Mouse (Mus musculus): ENCODE data around the gene Mphosph9. TPM values are rescaled to one million over a fixed set of nuclear protein-coding genes. Genes with fewer than 3 reads are reported as not detected.

Mphosph9 gene
- polyA plus RNA-seq, 2 experiments from 2014 or later = 16.8 to 18.6 TPM

DNA sequence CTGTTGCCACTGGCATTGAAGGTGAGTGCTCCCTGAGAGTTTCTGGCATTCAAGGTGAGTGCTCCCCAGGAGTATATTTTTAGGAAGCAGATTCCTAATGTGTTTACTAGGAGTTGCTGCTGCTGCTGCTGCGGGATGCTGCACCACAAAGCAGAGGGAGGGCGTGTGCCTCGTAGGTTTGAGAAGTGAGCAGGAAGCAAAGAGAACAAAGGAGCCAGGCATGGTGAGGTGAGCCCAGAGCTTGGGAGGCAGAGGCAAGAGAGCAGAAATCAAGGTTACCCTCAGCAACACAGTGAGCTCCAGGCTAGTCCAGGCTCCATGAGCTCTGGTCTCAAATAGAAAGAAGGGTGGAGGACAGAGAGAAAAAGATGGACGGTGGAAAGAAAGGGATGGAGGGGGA, 64.5 kb downstream of the Mphosph9 start:
- ATAC-seq = no peak

DNA sequence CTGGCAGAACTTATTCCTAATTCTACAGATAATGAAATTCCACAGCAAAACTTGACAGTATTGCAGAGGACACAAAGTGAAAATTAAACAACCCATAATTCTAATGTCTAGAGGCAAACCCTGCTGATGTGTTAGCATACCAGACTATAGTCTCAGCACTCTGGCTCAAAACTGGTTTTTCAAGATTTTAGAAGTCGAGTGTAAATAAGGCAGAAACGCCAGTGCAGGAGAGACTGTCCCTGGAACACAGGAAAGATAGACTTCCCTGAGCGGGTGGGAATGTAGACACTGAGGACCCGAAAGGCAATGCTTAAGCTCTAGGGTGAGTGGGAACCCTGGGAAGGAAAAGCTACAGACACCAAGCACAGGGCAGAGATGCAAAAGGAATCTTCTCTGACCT, 65.7 kb downstream of the Mphosph9 start:
- no peak for ATAC-seq

DNA sequence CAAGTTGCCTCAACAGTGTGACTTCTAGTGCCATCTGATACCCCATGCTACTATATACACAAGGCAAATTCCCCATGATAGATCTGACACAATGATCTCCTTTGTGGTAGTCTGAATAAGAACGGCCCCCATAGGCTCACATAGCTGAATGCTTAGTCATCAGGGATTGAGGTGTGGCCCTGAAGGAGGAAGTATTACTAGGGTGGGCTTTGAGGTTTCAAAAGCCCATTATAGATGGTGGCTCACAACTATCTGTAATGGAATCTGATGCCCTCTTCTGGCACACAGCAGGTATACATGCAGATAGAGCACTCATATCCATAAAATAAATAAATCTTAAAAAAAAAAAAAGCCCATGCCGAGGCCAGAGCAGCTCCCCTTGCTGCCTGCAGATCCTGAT, 68.6 kb downstream of the Mphosph9 start:
- ATAC-seq = no peak

DNA sequence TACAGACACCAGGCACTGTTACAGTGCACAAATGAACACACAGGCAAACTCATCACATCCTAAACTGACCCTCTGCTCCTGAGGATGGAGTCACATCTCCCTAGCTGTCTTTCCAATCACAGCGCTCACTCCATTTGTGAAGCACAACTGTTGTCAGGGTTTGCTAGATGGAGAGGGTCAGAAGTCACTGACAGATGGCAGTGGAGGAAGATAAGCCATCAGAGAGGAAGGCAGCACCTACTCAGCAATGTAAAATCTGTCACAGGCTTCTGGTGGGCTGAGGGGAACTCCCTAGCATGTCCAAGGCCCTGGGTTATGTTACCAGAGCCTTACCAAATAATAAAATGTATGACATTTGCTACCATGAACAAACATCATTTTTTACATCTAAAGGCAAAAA, 69.7 kb downstream of the Mphosph9 start:
- ATAC-seq = no peak

DNA sequence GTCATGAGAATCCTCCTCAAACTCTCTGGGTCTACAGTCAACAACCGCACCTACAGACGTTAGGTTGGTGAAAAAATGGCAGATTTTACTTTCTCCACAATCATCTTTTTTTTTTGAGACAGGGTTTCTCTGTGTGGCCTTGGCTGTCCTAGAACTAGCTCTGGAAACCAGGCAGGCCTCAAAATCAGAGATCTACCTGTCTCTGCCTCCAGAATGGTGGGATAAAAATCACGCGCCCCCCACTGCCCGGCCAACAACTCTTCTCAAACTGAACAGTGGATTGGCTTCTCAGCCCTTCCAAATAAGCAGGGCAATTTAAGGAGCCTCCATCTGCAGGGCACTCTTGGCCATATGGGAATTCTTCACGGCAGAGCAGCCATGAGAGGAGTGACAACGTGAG, 72.6 kb downstream of the Mphosph9 start:
- ATAC-seq = no peak

DNA sequence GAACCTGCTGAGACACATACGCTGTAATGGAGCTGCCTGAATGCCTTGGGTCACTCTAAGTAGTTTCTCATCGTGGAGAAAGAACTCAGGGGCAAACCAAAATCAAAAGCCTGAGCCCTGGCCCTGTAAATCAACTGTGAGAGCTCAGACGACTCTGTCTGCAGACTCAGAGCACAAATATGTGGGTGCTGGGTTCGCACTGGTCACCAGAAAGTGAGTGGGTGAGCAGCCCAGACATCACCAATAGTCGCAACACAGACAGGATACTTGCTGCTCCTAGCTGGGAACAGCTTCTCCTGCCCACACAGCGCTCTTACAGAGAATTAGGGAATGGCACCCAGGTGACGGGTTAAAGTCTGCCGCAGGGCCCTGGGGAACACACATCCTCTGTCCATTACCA, 74.2 kb downstream of the Mphosph9 start:
- no peak for ATAC-seq

DNA sequence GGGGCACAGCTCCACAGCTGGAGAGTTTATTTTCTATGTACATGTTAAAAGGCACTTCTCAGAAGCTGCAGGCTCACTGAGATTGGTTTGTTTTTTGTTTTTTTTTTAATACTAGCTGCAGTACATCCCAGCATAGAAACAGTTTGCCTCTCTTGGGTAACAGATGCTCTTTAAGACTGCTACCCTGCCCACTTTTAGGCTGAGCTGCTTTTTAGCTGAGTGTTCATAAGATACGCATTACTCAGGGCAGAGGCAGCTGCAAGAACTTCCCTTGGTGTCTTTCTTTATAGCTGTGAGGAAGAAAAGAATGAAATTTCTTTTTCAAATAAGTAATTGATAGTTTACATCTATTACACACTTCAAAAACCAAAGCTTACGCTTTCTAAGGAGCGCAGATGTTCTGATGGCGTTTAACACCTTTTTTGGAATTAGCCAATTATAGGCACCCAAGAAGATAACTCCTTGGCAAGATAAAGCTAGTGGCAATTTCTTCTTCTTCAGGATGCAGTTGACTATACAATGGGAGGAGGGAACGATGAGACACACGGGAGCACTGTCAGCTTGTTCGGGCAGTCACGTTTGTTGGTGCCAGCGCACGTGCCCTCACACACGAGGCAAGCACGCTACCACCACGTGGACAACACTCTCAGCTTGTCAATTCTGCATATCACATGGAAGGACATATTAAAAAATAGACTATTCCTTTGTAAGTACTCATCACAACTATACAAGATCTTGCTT, 75.0 kb downstream of the Mphosph9 start:
- ATAC-seq = no peak

DNA sequence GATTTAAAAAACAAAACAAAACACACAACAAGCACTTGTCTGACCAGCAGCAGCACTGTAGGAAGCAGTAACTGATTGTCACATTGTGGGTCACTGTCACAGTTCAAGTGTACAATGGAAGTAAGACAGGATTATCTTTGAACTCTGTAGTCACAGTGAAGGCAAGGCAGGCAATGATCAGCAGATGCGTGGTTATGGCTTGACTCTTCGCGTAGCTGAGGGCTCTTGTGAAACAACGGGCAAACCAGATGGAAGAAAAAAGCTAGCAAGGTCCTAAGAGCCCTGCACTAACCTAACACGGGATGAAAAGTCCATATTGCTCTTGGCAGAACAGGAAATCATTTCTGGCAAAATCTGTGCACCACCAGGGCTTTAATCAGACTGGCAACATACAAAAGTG, 76.7 kb downstream of the Mphosph9 start:
- no peak for ATAC-seq

DNA sequence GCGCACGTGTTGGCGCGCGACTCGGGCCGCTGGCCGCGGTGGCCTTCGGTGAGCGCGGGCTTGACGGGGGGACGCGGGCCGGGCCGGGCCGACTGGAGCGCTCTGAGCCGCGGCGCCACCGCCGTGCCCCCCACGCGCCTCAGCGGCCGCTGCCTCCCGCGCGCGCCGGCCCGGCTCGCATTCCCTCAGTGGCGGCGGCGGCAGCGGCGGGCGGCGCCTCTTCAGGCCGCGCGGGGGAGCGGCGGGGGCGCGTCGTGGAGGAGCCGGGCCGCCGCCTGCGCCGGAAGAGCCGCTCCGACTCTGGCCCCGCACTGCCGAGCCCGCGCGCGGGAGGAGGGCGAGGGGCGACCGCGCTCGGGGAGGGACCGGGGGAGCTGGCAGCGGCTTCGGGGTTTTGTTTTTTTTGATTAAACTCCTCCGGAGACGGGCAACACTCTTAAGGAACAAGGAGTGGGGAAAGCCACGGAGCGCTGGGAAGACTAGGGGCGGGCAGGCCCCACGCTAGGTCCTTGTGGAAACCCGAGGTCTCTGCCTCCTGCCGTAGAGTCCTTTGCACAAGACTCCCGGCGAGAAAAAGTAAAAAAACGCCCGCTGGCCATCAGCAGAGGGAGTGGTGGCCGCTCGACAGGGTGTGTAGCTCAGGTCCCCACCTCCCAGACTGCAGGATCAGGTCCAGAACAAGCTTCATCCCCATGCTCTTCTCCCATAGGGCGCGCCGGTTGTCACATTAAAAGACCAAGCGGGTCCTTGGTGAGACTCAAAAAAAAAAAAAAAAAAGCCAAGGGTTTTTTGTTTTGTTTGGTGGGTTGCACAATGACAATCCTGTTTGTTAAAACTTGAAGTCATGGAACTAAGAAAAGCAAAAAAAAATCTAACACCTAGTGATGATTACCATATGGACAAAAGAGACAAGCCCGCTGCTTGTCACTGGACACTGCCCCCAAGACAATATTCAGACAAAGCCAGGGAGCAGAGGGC, 77.9 kb downstream of the Mphosph9 start, which contains the start of gene Pitpnm2:
Gene Pitpnm2 (minus strand): TSS at position 147 of the 978 bp plus-strand sequence.
- peak; percentile 77 for ATAC-seq

DNA sequence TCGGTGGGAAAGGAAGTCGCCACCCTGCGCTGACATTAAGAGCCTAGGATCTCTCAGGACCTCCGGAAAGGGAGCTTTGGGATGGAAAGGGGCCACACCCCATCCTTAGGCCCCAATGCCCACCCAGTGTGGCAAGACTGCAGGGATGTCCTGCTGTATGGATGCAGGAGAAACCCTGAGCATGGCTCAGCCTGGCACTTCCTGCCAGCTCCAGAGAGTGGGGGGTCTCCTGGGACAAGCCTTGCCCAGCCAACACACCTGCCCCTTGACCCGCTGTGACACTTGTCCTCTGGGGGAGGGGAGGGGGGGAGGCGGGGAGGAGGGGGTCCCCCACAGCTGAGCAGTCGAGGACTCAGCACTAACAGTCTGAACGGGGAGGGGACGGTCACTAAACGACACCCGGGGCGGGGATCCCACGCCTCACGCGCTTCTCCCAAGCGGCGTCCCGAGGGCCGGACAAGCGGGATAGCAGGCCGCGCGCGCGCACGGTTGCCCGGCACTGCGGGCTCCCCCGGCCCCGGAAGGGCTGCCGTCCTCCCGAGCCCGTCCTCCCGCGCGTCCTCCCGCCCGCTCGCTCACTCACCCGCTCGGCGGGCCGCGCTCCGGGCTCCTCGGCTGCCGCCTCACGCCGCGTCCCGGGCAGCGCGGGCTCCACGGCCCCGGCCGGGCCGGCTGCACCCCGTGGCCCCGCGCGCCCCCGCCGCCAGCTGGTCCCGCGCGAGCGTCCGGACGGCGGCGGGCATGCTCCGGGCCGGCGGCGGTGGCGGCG, 78.7 kb downstream of the Mphosph9 start:
- peak; percentile 46 for ATAC-seq

DNA sequence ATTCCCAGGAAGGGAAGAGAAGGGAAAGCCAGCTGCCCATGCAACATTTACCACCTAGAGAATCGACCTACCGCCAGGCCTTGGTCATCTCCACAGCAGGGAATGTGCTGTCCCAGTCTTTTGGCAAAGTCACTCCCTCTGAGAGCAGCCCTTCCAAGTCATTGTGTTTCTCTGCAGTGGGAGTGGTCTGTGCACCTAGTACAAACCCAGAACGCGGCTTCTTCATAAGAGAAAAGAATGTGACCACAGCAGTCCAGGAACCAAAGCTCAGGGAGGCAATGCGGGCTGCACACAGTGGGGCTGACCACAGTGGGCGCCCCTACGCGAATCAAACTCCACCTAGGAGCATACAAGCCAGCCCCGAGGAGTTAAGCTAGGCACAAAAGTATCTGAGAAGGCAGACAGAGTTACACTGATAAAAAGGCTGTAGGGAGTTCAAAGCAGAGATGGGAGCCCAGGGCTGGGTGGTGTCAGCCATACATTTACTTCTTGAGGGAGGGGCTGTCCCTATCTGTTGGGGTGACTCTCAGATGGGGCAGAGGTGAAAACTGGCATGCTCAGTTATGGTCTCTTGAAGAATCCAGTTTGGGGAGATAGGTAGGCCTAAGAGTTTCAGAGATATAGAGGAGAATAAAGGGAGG, 79.7 kb downstream of the Mphosph9 start:
- ATAC-seq = no peak

DNA sequence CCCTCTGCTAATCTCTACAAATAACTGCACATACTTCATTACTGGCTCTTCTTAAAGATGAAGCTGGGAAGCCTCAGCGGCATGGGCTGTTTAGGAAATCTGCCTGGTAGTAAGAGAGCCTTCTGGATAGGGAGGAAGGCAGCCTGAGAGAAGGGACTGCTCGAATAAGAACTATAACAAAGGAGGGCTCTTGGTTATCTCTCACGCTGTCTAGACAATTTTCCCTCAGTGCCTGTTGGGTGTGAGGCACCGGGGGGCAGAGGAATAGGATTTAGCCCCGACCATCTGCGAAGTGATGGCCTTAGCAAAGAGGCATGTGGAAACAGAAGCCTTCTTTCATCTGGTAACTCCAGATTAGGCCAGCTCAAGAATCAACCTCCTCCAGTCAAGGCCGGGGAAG, 80.5 kb downstream of the Mphosph9 start:
- ATAC-seq = no peak

DNA sequence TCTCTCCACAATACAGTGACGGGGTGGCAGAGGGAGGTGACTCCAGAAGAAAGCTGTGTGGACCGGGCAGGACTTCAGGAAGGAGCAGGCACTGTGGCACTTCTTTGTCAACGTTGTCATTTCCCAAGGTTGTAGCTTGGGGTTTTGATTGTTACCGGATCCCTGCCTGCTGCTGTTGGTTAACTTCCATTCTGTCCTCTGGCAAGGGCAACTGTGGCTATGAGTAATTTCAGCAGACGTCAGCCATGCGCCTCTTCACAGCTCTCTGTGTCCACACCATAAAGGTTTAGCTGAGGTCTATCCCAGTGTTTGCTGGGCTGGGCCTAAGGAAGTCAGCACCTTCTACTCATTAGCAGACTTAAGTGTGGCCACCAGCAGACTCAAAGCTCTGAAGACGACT, 82.9 kb downstream of the Mphosph9 start:
- no peak for ATAC-seq

DNA sequence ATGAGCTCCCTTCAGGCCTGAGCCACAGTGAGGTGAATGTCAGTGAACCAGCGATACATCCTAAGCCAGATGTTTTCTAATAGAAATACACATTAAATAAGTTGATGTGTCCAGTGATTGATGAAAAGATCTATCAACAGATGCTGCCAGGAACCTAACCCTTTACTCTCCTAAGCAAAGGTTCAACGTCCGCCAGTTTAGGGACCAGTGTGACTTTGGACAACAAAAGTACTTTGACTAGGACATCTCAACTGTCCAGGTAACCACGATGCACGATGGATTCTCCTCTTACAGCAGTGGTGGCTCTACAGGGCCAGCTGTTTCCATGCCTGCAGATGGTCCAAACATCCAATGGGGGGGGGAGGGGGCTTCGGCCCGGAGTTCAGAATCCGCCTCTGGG, 83.3 kb downstream of the Mphosph9 start:
- no peak for ATAC-seq

DNA sequence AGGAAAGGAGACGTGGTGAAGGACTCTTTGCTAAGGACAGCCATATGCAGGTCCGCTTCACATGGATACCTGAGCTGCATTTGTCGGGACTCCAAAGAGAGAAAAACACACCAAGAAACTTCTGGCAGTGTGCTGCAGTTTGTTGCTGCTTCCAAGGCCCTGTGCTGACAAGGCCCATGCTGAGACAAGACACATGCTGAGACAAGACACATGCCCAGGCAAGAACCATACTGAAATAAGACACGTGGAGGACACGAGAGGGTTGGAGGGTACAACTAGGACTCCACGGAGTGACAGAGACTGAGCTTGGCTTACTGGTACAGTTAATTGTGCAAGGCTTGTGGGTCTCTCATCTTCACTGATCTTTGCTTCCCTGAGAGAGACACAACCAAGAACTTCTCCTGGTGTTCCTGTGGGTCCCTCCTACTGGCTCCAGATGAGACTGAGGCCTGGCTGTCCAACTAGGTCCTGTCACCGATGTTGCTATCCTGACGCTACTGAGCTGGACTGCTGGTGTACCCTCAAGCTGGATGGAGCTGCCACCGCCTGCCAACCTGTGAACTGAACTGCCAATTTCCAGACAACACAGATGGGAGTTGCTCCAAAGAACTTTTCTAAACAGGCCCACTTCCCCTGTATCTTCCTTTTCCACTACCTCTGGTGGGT, 84.4 kb downstream of the Mphosph9 start:
- ATAC-seq = no peak

DNA sequence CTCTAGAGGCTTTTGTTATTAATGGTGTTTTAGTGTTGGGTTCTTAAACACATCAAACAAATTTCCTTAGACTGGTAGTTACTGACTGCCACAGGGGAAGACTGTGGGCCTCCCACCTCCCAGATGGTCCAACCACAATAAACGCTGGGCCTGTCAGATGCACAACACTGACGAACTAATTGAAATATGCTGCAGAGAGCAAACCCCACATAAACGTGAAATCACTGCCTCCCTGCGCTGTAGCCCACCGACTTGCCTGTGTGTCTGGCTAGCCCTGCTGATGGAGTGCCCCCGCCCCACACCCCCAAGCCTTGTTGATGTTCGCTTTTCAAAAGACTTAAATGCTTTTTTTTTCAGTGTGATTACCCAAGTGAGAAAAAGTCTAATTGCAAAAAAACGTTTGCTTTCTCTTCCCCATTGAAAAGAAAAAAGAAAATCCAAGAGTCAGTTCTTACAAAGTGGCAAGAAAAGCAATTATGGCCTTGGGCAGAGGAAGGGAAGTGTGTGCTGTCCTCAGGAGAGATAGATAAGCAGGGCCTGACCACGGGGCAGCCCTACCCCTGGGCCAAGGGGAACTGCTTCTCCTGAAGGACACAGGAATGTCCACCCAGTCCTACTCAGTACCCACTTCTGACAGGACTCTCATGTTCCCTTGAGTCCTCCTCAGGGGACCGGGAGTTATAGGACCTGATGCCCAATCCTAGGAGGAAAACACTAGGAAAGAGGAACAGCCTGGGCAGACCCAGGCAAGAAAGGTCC, 85.9 kb downstream of the Mphosph9 start:
- ATAC-seq = no peak

DNA sequence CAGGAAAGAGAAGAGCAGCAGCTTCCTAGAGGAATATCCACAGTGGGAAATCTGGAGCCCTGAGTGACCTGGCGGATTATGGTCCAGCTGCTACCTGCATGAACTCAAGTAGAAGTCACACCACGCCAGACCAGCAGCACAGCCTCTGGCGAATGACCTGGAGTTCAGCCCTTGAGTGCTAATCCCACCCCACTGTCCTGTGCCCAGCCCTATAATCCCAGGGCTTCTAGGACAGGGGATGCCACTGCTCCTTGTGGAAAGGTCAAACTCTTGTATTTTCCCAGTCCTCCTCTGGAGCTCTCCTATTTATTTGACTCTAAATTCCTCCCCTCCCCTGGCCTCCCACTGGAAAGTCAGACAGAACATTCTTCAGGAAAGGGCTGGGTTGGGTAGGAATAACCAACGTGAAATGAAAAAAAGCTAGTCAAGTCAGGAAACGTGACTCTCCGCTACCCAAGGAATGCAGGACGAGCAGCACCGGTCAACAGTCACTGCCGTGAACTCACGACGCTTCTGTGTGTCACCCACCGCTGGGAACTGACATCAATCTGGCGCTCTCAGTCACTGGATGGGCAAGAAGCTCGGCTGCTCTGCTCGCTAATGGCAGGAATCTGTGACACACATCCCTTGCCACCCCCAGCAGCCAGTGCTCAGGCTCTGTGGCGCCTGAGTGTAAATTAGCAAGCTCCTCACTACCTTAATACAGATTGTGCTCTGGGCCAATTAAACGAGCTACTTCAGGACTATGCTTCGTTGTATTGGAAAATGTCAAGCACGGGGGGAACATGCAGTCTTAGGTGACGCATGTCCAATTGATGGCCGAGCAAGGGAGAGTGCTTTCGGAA, 86.7 kb downstream of the Mphosph9 start:
- ATAC-seq = no peak

DNA sequence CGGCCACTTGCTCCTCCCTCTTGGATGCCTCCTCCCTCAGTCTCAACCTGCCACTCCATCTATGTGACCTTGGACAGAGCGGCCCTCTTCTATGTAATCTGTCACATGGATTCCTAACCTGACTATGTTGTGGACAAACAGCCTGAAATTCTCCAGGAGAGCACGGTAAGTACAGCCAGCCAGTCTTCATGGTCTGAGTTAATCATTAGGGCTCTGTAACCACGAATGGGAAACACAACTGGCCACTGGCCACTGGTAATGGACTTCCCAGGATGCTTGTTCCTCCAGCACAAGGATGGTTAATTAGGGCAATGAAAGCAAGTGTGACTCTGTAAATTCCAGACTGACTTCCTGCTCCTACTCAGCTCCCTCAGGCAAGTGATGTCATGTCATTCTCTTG, 91.6 kb downstream of the Mphosph9 start:
- no peak for ATAC-seq

DNA sequence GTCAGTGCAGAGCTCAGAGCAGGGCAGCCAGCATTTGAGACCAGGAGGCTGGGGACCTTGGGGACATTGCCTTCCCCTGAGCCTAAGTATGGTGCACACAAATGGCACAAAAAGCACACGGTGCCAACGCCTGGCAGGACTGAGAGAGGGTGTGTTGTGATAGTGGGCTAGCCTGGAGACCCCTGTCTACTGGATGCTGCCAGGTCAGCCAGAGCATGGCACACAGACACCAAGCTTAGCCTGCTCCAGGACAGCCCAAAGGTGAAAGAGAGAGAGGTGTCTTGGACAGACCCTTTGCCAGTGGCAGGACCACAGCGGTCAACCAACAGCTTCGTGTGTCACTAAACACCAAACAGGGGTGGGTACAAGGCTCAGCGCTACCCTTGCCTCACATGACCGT, 93.0 kb downstream of the Mphosph9 start:
- no peak for ATAC-seq

Data from CD4-positive, CD25-positive, alpha-beta regulatory T cell, adult 4 months (primary cell).